Mouse (Mus musculus) lung, embryonic 16.5 days (tissue): ENCODE results near the gene Olfr1141. TPM values are rescaled to one million over a fixed set of nuclear protein-coding genes. Genes with fewer than 3 reads are reported as not detected.

Source experiments
- ATAC-seq: fragments of 200-750 bp; cut with Nextera tagmentation; 2 replicates; pipeline ENCODE4 v1.8.0; 2017; ENCODE audit warnings: low read depth, mild to moderate bottlenecking, moderate library complexity
- H3K27ac ChIP-seq: fragments of 300-500 bp; sonication (generic); 2 replicates; pipeline ENCODE4 v1.5.1; 2014; ENCODE audit warnings: mild to moderate bottlenecking, control low read depth, low read length
- H3K27me3 ChIP-seq: fragments of 300-500 bp; sonication (generic); 2 replicates; pipeline ENCODE4 v1.6.1; 2014; ENCODE audit warnings: low read depth, low read length, mixed read lengths; ENCODE audit not compliant: control insufficient read depth, insufficient read depth
- H3K36me3 ChIP-seq: fragments of 300-500 bp; sonication (generic); 2 replicates; pipeline ENCODE4 v1.6.1; 2014; ENCODE audit warnings: low read length; ENCODE audit not compliant: control insufficient read depth, insufficient read depth
- H3K4me1 ChIP-seq: fragments of 300-500 bp; sonication (generic); replicated peaks from 2 replicates; pipeline ENCODE4 v1.6.1; 2014; ENCODE audit warnings: low read length, mixed read lengths; ENCODE audit not compliant: control insufficient read depth, insufficient read depth
- H3K4me2 ChIP-seq: fragments of 300-500 bp; sonication (generic); 2 replicates; pipeline ENCODE4 v1.6.1; 2014; ENCODE audit warnings: low read depth, low read length, control low read depth
- H3K4me3 ChIP-seq: fragments of 300-500 bp; sonication (generic); 2 replicates; pipeline ENCODE4 v1.5.1; 2014; ENCODE audit warnings: mild to moderate bottlenecking, low read length, control low read depth
- H3K9ac ChIP-seq: fragments of 300-500 bp; sonication (generic); 2 replicates; pipeline ENCODE4 v1.6.1; 2014; ENCODE audit warnings: low read length, control low read depth
- H3K9me3 ChIP-seq: fragments of 300-500 bp; sonication (generic); 2 replicates; pipeline ENCODE4 v1.6.1; 2016; ENCODE audit warnings: low read length; ENCODE audit not compliant: control insufficient read depth
- whole genome bisulfite sequencing: fragments of 180-500 bp; shearing (Covaris S2); extraction: QIAGEN DNeasy Blood & Tissue Kit; methylation state at CpG from one replicate; pipeline ENCODE4 v1.1.7; 2014; 5-methylcytosine and 5-hydroxymethylcytosine counted together
- polyA plus RNA-seq: library from polyadenylated mRNA; unstranded; fragments of >200 nt; fragmentation: Nextera tagmentation; extraction: Ambion mirVana; gene quantifications from 2 replicates; pipeline ENCODE4 v1.2.1, GENCODE M21; 2015

Olfr1141 gene
- polyA plus RNA-seq: not detected in 2 replicates

- Histone ChIP-seq H3K4me3 (no peak within 1 kb of the TSS), H3K4me2 (no peak within 1 kb of the TSS), H3K27ac (no peak within 1 kb of the TSS), H3K9me3 (no peaks in the 10 kb centered on the region), H3K36me3 (no peaks in the 10 kb centered on the region), H3K9ac (no peak within 1 kb of the TSS), H3K4me1 (no peaks in the 10 kb centered on the region), H3K27me3 (no peaks in the 10 kb centered on the region)
- ATAC-seq: no peak
- 80% methylated on average over 1 of the region's 1 CpGs for WGBS
These were observed at the start of gene Olfr1141 for GRCm38 (mm10) chr2:87753891-87754290. Gene Olfr1141, minus strand, starts transcription at chr2:87753991.

GRCm38 (mm10) chr2:87800292-87800691 is 46.5 kb upstream of the Olfr1141 start, which contains the start of gene Olfr1143:
Gene Olfr1143, plus strand, starts transcription at chr2:87800592.
- Histone ChIP-seq H3K4me2 (no peak within 1 kb of the TSS), H3K27me3 (no peaks in the 10 kb centered on the region), H3K36me3 (no peaks in the 10 kb centered on the region), H3K4me3 (no peak within 1 kb of the TSS), H3K27ac (no peak within 1 kb of the TSS), H3K9ac (no peak within 1 kb of the TSS), H3K9me3 (no peaks in the 10 kb centered on the region), H3K4me1 (no peaks in the 10 kb centered on the region)
- no peak for ATAC-seq

- 71% methylated on average over 4 of the region's 4 CpGs for WGBS
These were observed 25.4 kb upstream of the Olfr1141 start, which contains the start of gene Olfr152 for GRCm38 (mm10) chr2:87779183-87779582. Gene Olfr152, plus strand, starts transcription at chr2:87779483.

GRCm38 (mm10) chr2:87776143-87776542 is 22.4 kb upstream of the Olfr1141 start:
- Histone ChIP-seq H3K36me3 (no peaks in the 10 kb centered on the region), H3K27ac (no peak overlapping the region), H3K4me1 (no peaks in the 10 kb centered on the region), H3K27me3 (no peaks in the 10 kb centered on the region), H3K4me2 (no peak overlapping the region), H3K4me3 (no peak overlapping the region), H3K9me3 (no peaks in the 10 kb centered on the region), H3K9ac (no peak overlapping the region)
- ATAC-seq: no peak
- WGBS: 24% methylated on average over 1 of the region's 1 CpGs

More at GRCm38 (mm10) chr2:87779183-87779582, 25.4 kb upstream of the Olfr1141 start, which contains the start of gene Olfr152:
- H3K4me3 ChIP-seq: no peak within 1 kb of the TSS
- H3K36me3 ChIP-seq: no peaks in the 10 kb centered on the region
- H3K4me1 ChIP-seq: no peaks in the 10 kb centered on the region
- H3K27me3 ChIP-seq: no peaks in the 10 kb centered on the region
- no peaks in the 10 kb centered on the region for H3K9me3 ChIP-seq
- no peak within 1 kb of the TSS for H3K4me2 ChIP-seq
- H3K27ac ChIP-seq: no peak within 1 kb of the TSS
- ATAC-seq: no peak
- H3K9ac ChIP-seq: no peak within 1 kb of the TSS

GRCm38 (mm10) chr2:87743452-87743851 is 10.3 kb downstream of the Olfr1141 start, which contains the start of gene Olfr1140:
Gene Olfr1140, plus strand, starts transcription at chr2:87743752.
- 61% methylated on average over 3 of the region's 3 CpGs for WGBS
- no peak within 1 kb of the TSS for H3K4me2 ChIP-seq
- H3K9ac ChIP-seq: no peak within 1 kb of the TSS
- no peak for ATAC-seq
- no peaks in the 10 kb centered on the region for H3K4me1 ChIP-seq
- no peak within 1 kb of the TSS for H3K4me3 ChIP-seq
- no peaks in the 10 kb centered on the region for H3K36me3 ChIP-seq
- H3K9me3 ChIP-seq: no peaks in the 10 kb centered on the region
- H3K27me3 ChIP-seq: no peaks in the 10 kb centered on the region
- H3K27ac ChIP-seq: no peak within 1 kb of the TSS

GRCm38 (mm10) chr2:87739878-87740277 is 13.9 kb downstream of the Olfr1141 start, which contains the start of gene Olfr1138:
Gene Olfr1138, minus strand, starts transcription at chr2:87739978.
- no peak within 1 kb of the TSS for H3K4me3 ChIP-seq
- H3K4me2 ChIP-seq: no peak within 1 kb of the TSS
- WGBS: 83% methylated on average over 1 of the region's 1 CpGs
- H3K36me3 ChIP-seq: no peaks in the 10 kb centered on the region
- H3K27ac ChIP-seq: no peak within 1 kb of the TSS
- H3K27me3 ChIP-seq: no peaks in the 10 kb centered on the region
- H3K9ac ChIP-seq: no peak within 1 kb of the TSS
- ATAC-seq: no peak
- no peaks in the 10 kb centered on the region for H3K9me3 ChIP-seq
- H3K4me1 ChIP-seq: no peaks in the 10 kb centered on the region

GRCm38 (mm10) chr2:87713079-87713478 is 40.7 kb downstream of the Olfr1141 start, which contains the start of gene Olfr1137:
Gene Olfr1137, minus strand, starts transcription at chr2:87713179.
- Histone ChIP-seq H3K27me3 (no peaks in the 10 kb centered on the region), H3K9me3 (no peaks in the 10 kb centered on the region), H3K36me3 (no peaks in the 10 kb centered on the region), H3K4me2 (no peak within 1 kb of the TSS), H3K9ac (no peak within 1 kb of the TSS), H3K4me3 (no peak within 1 kb of the TSS), H3K4me1 (no peaks in the 10 kb centered on the region), H3K27ac (no peak within 1 kb of the TSS)
- ATAC-seq: no peak

Other genes starting within 250 kb of the Olfr1141 start
- not detected in 2 replicates for gene Pramel6, start 247.4 kb downstream of the Olfr1141 start, polyA plus RNA-seq
- not detected in 2 replicates for gene Olfr153, start 222.2 kb downstream of the Olfr1141 start, polyA plus RNA-seq
- not detected in 2 replicates for gene Olfr1128, start 208.4 kb downstream of the Olfr1141 start, polyA plus RNA-seq
- not detected in 2 replicates for gene Olfr1129, start 180.1 kb downstream of the Olfr1141 start, polyA plus RNA-seq
- not detected in 2 replicates for gene Olfr1130, start 147.8 kb downstream of the Olfr1141 start, polyA plus RNA-seq
- gene Olfr1131, start 126.9 kb downstream of the Olfr1141 start, polyA plus RNA-seq: not detected in 2 replicates
- gene Olfr1132, start 116.5 kb downstream of the Olfr1141 start, polyA plus RNA-seq: not detected in 2 replicates
- not detected in 2 replicates for gene Olfr1133, start 106.6 kb downstream of the Olfr1141 start, polyA plus RNA-seq
- not detected in 2 replicates for gene Olfr1134, start 95.5 kb downstream of the Olfr1141 start, polyA plus RNA-seq
- gene Olfr1135, start 80.3 kb downstream of the Olfr1141 start, polyA plus RNA-seq: not detected in 2 replicates
- gene Olfr1136, start 60.0 kb downstream of the Olfr1141 start, polyA plus RNA-seq: not detected in 2 replicates
- not detected in 2 replicates for gene Olfr1137, start 40.8 kb downstream of the Olfr1141 start, polyA plus RNA-seq
- gene Olfr1138, start 14.0 kb downstream of the Olfr1141 start, polyA plus RNA-seq: not detected in 2 replicates
- not detected in 2 replicates for gene Olfr1140, start 10.2 kb downstream of the Olfr1141 start, polyA plus RNA-seq
- gene Olfr152, start 25.5 kb upstream of the Olfr1141 start, polyA plus RNA-seq: not detected in 2 replicates
- not detected in 2 replicates for gene Olfr1143, start 46.6 kb upstream of the Olfr1141 start, polyA plus RNA-seq
- not detected in 2 replicates for gene Olfr1145, start 55.8 kb upstream of the Olfr1141 start, polyA plus RNA-seq
- not detected in 2 replicates for gene Olfr1148, start 76.5 kb upstream of the Olfr1141 start, polyA plus RNA-seq
- not detected in 2 replicates for gene Olfr1150-ps1, start 90.0 kb upstream of the Olfr1141 start, polyA plus RNA-seq
- gene Olfr1151, start 101.9 kb upstream of the Olfr1141 start, polyA plus RNA-seq: not detected in 2 replicates
- not detected in 2 replicates for gene Olfr1152, start 112.5 kb upstream of the Olfr1141 start, polyA plus RNA-seq
- not detected in 2 replicates for gene Olfr1153, start 141.0 kb upstream of the Olfr1141 start, polyA plus RNA-seq
- not detected in 2 replicates for gene Olfr1154, start 151.2 kb upstream of the Olfr1141 start, polyA plus RNA-seq
- not detected in 2 replicates for gene Olfr1155, start 191.1 kb upstream of the Olfr1141 start, polyA plus RNA-seq
- gene Olfr1156, start 199.1 kb upstream of the Olfr1141 start, polyA plus RNA-seq: not detected in 2 replicates
- gene Olfr1157, start 214.3 kb upstream of the Olfr1141 start, polyA plus RNA-seq: not detected in 2 replicates
- gene Olfr74, start 220.7 kb upstream of the Olfr1141 start, polyA plus RNA-seq: not detected in 2 replicates
- gene Olfr1158, start 236.1 kb upstream of the Olfr1141 start, polyA plus RNA-seq: not detected in 2 replicates